Mouse (Mus musculus): ENCODE results near the gene Rai14.
"Not testable (repeated sequence)": the region's sequence is repeated elsewhere in the genome, so short reads cannot be mapped to it uniquely, and the experiment has no call there.

The Rai14 gene

DNA sequence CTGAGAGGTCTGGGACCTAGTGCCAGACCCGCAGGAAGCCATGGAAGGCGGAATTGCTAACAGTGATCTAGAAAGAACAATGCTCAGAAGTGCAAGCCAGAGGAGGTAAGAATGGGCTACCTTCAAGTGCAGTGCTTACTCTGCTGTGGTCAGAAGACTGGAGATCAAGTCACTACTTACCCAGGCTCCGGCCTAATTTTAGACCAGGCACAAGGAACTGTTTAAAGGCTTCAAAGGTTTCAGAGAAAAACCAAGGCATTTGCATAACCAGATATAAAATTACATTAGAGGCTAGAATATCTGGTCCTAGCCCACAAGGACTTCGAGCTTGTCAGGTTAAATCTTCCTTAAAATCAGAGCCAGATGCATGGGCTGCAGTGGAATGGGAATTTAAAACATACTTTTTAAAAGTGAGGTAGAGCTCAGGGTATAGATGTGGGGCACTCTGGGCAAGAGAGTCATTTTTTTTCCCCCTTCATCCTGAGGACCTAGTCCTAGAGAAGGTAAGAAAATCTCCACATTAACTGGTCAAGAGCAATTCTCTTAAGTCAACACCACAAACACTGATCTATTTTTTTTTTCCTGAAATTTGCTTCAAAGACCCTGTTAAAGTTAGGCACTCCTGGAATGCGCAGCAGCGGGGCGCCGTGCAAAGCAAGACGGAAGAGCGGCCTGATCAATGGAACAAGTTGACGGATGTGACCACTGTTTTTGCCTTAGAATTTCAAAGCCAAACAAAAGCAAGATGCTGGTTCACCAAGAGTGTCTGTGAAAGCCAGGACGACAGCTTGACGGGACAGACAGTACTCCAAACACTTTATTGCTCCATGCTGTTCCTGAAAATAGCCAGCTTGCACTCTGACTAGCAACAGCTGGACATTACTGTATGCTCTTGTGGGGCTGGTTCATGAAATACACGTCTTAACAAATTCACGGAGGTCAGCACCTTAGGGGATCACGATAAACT is 115.9 kb downstream of the Rai14 start:
- no peak for DNase-seq

DNA sequence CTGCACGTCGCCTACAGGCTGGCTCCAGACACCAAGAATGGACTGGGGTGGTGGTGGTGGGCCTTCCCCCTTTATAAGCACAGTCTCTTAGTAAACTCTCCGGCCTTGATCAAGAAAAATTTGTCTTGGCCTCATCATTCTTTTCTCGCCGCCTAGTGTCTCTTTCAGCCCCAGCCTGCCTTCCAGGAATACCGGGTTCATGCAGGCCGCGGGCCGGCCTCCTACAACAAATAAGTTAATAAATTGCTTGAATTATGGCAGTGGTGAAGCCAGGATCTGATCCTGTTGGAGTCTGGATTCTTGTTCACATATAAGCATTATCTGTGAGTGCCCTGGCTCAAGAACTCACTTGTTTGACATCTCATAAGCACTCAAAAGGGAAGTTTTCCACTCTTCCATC is 117.6 kb downstream of the Rai14 start:
- no peak for DNase-seq

DNA sequence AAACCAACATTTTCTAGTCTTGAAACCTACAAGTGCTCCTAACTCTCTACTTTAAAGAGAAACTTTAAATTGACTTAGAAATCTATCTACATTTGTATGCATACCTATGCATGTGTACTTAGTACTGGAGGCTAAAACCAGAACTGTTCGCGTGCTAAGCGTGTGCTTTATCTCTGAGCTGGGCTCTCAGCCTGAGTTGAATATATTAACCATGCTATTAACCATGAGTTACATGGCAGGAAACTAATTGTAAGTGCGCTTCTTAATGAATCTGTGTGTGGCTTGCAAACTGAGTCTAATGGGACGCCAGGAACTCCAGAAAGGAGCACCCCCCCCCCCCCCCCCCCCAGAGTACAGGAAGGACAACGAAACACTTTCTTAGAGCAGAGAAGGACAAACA is 119.0 kb downstream of the Rai14 start:
- DNase-seq = no peak

DNA sequence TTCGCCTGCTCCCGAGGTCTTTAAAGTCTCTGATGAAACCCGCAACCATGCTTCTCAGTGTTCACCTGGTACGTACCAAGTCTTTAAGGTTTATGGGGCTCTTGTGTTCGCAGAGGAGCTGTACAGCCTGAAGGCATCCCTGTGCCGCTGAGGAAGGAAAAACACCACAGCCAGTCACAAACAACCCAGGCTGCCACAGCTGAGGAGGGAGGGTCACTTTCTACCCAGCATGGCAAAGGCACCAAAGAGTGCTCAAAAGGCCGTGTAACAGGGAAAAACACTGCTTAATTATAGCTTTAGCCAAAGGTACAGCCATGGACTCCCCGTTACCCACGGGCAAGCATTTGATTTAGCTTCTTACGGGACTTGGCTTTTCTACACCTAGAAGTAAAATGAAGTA is 119.5 kb downstream of the Rai14 start:
- DNase-seq = no peak

DNA sequence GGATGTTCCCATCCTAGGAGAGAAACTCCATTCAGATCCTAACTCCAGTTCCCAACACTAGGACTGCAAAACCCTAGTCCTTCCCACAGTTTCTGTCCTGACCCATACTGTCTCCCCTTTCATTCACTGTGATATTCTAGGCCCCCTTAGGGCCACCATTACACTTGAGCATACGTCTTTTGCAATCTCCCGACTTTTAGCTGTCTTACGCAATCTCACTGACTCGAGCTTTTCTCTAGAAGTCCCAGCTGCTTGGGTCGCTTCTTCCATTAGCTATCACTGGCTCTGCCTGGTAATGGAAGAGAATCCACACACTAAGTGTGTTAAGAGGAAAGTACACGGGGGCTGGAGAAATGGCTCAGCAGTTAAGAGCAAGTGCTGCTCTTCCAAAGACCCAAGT is 121.3 kb downstream of the Rai14 start:
- no peak for DNase-seq

DNA sequence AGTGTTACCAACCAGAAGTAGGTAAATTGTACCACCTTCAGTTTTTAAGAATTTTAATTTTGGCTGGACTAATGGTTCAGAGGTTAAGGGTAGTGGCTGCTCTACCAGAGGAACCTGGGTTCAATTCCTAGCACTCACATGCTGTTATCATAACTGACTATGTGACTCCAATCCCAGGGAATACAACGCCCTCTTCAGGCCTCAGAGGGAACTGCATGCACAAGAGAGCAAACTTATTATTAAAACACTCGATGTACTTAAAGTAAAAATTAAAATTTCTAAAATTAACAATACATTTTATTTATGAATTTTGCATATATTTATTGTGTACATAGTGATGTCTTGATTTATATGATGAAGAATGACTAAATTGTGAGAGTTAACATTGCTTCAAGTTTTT is 127.9 kb downstream of the Rai14 start:
- no peak for DNase-seq

DNA sequence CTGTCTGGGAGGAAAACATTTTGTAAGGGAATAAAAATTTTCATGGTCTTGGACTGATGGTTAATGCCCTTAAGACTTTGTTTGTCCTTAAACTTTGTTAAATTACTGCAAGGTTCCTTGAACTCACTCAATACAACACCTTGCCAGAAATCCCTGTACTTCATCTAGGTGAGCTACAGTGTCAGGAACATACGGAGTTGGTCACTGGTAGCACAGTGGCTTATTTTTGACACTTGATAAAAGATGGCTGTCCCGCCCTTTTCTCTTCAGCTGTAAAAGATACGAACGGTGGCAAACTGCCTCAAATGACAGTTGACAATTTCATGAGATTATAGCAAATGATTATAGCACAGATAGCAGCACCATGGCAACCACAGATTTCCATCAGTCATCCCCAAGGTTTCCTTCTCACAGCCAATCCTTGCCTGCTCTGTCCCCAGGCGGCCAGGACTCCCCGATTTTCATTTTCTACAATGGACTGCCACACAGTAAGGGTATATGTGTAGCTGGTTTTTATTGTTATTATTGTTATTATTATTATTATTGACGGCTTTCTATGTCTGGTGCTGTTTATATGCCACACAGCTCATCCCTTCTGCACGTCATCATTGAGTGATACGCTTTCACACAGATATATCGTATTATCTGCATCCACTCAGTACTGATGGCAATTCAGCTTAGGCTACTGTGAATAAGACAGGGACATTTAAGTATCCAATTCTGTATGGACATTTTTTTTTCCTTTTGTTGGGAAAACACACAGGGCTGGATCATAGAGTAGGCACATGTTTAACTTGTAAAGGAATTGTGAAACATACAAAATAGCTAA is 129.9 kb downstream of the Rai14 start:
- no peak for DNase-seq

DNA sequence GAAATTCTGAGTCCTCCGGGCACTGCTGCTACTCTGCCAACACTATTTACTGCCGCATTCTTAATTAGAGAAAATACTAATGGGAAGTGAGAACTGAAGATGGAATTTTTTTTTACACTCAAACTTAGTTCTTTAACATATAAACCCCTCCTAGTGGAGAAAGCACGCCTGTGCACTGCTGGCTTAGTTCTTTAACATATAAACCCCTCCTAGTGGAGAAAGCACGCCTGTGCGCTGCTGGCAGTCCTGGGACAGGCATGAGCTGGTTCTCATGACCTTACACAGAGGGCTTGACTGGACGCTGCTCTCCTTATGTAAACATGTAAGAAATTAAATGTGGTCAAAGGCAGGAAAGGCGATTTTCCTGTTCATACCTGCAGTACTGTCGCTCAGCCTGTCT is 131.0 kb downstream of the Rai14 start:
- peak in 1 of 2 experiments; percentile 32 for DNase-seq

DNA sequence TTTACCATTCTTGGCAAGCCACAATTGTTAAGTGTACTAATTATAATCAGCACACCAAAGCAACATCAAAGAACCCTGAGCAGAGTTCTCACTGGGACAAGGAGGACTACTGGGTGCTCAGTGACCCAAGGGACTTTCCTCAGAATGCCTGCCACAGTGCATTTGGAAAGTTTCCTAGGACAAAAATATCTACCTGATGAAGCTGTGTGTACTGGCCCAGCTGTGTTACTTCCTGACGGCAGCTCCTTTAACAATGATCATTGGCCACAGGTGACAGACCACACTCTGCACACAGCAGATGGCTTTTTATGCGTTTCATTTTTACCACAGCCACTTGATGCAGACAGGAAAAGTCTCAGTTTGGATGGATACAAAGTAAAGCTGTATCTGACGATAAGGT is 135.3 kb downstream of the Rai14 start:
- DNase-seq = no peak

DNA sequence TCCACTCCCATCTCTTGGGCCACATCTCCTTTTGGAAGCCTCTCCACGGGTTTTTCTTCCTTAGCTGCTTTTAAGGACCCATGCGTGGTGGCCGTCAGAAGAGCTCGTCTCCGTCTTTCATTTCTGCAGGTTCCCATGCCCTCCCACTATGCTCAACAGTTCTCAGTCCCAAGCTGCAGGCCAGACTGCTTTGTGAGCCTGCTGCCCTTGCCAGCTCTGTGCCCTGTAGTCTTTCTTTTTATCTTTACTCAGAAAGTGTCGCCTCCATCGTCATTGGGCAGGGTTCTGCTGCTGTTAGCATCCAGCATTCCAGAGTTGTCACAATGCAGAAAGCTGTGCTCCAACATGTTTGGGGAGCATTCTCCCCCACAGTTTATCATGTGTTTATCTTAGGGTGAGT is 147.9 kb downstream of the Rai14 start:
- no peak for DNase-seq

DNA sequence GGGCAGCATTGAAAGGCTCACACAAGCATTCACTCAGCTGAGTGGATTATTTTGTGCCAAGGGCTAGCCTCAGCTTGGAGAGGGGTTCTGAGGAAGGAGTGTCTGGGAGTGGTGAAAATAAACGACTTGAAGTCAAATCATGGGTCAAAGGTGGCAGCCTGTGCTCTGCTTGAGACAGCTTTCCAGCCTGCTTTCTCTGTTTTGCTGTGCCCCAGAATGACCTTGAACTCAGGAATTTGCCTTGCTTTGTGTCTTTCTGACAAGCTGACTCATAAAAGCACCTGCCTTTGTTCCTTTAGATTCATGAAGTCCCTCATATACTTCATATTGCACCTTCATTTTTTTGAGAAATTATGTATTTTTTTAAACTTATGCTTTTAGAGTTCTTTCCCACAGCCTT is 150.2 kb downstream of the Rai14 start:
- no peak for DNase-seq

DNA sequence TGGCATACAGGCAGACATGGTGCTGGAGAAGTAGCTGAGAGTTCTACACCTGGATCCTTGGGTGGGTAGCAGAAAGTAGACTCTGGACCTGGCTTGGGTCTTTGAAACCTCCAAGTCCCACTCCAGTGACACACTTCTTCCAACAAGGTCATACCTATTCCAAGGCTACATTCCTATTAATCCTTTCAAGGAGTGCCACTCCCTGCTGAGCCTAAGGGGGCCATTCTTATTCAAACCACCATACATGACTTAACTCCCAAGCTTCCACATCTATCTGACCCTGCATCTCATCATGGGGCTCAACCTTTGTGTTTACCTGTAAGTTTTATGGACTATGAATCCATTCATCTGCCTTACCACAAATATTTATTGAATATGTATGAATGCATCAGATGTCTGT is 152.1 kb downstream of the Rai14 start:
- DNase-seq = no peak

DNA sequence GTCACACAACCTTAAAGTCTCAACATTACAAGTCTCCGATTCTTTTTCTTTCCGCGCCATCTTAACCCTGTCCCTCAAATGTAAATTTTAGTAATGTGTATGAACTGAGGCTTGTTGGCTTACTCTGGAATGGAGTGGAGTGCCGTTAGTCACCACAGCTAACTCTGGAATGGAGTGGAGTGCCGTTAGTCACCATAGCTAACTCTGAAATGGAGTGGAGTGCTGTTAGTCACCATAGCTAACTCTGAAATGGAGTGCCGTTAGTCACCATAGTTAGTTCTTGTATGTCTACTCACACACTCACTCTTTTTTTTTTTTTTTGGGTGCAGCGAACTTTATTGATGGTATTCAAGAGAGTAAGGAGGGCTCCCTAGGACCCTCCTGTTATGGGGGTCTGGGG is 154.4 kb downstream of the Rai14 start:
- no peak for DNase-seq

DNA sequence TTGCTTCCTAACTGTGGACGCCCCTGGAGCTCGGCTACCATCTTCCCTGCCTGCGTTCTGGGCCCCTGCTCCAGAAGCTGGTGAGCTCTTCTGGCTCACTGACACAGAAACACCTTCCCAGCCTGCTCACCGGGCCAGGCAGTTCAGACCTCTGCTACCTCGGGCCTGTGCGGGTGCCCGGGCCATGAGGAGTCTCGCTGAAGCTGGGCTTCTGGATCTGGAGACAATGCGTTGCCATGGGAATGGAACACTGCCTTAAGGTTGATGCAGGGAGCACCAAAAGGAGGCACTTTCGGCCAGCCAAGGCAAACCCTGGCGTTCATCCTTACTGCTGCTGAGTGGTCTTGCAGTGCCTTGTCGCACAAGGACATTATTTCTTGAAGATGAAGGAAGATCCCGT is 156.0 kb downstream of the Rai14 start, which contains the start of gene Ttc23l:
TSS of gene Ttc23l (minus strand) at position 204 of the 400 bp plus-strand sequence.
- no peak for DNase-seq

DNA sequence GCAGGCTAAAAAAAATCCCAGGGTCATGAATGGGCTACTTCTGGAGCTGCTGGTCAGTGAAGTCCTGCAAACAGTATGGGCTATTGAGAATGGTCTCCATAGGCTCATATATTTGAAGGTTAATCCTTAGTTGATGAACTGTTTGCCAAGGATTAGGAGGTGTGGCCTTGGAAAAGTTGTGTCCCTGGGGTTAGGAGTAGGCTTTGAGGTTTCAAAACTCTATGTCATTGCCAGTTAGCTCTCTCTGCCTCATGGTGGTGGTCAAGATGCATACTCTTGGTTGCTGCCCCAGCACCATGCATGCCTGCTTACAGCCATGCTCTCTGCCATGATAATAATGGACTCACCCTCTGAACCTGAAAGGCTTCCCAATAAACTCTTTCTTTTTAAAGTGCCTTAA is 160.1 kb downstream of the Rai14 start:
- DNase-seq = no peak

DNA sequence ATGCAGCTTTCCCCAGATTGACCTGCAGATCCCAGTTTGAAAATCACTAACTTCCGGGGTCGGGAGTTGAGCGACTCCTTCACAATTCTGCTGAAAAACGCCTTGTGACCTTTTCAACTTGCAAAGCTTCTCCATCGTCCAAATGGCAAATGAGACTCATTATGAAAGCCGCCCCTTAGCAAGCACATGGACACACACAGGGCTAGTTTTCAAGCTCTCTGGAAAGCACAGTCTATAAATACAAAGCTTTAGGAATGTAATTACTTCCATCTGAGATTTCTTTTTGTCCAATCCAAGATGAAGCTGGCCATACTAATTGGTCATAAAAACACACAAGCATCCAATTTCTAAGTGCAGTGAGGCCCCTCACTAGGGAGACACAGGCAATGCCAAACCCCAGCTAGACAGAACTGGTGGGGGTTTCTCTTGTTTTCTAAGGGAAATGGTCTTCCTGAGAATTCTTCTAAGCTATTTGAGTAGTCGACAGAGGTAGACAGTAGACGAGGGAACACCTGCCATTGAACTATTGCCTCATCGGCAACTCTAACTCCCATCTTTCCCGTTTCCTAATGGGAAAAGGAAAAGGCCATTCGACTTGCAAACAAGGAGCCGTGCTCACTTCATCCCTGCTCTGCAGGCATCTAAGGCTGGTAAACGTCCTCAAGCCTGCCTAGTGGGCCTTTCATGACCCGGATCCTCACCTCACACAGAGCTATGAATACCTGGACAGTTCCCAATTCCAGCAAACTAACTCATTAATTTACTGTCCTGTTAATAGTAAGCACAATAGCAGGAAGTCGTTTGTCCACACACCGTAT is 173.9 kb downstream of the Rai14 start:
- DNase-seq = no peak

DNA sequence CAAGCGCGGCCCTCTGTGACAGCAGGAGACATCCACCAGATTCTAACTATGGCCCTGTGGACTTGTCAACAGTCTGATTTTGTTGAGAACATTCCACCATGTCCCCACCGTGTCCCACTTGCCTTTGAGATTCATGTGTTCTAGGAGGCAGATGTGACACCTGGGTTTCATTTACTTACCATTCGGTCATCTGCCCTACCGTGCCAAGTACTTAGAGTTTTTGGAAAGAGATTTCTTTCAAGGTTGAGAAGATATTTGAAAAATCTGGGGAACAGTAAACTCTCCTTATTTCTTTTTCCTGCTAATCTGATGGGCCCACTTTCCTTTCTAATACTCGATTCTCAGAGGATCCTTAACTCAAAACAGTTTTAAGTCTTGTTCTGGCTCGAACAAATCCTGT is 178.5 kb downstream of the Rai14 start:
- no peak for DNase-seq

DNA sequence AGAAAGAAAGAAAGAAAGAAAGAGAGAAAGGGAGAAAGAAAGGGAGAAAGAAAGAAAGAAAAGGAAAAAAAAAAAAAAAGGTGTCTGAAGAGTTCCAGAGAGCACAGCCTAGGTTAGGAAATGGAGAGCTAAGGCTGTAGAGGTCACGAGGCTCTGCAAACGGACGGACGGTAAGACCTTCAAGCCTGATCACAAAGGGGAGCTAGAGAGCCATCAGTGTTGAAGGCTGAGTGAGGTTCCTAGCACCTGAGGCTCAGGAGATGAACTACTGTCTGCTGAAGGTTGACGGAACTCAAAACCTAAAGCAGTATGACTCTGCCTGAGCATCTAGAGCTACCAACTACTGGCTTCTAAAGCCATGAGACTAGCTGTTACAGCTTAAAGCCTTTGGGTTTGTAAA is 179.8 kb downstream of the Rai14 start:
- no peak for DNase-seq

DNA sequence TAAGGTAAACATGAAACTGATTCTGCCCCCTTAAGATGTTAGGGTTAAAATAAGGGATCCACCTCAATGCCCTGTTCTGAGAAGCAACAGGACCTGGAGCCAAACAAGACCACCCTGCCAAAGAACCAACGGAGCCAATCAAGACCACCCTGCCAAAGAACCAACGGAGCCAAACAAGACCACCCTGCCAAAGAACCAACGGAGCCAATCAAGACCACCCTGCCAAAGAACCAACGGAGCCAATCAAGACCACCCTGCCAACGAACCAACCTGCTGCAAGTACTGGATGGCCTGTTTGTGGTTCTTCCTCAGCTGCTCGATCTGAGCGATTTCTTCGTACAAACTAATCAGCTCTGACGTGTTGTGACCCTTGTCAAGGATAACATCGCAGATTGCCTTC is 181.1 kb downstream of the Rai14 start:
- DNase-seq = not testable (repeated sequence)

DNA sequence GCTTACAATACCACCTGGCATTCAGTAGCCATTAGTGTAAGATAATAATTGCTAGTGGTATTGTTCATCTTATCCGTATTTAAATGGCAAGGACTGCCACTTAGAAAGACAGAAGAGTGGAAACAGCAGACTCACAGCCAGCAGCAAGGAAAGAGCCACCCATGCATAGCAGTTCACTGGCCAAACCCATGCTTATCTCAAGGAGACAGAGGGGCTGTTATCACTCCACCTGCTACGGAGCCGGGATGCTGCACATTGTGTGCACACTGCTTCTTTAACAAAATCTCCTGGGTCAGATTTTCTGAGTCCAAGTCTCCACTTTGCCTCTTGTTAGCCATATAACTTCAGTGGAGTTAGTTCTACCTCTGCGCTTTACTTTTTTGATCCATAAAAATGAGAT is 183.1 kb downstream of the Rai14 start:
- DNase-seq = no peak

DNA sequence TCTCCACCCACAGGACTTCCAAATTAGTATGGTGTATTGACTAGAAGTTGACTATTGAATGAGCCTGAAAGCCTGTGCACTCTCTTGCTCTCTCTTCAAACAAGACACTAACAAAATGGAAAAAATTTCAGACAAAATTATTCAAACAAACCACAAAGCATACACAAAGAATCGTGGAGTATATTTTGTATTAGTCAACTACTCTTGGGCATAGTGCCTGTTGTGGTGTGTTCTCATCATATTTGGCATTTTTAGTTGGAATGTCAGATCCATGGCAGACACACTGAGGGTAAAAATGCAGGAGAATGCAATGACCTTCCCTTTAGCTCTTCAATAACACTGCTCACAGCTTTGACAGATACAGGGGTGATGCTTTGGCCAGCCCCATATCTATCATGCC is 188.5 kb downstream of the Rai14 start:
- DNase-seq = no peak
